Mouse (Mus musculus): ENCODE measurements around the gene Sgsm1. TPM values are rescaled to one million over a fixed set of nuclear protein-coding genes. Genes with fewer than 3 reads are reported as not detected.

The Sgsm1 gene
- polyA plus RNA-seq, 1 experiment from 2014 or later: 4.9 TPM

- Histone ChIP-seq H3K4me2 (no peak overlapping the region), H3K4me1 (replicated peaks; ENCODE audit: control insufficient read depth, insufficient read depth, low read length) (no peaks in the 10 kb centered on the region), H3K4me3 (ENCODE audit: low read depth, low read length) (no peak overlapping the region), H3K27ac (ENCODE audit: low read depth, low read length) (no peak overlapping the region), H3K36me3 (ENCODE audit: control insufficient read depth, insufficient read depth, low read length) (no peaks in the 10 kb centered on the region), H3K27me3 (replicated peaks; ENCODE audit: control insufficient read depth, insufficient read depth, low read length) (no peaks in the 10 kb centered on the region), H3K9ac (ENCODE audit: low read depth, low read length) (no peak overlapping the region), H3K9me3 (ENCODE audit: control insufficient read depth, low read length) (no peaks in the 10 kb centered on the region)
- WGBS: 82% methylated on average over 8 of the region's 8 CpGs
- ATAC-seq (replicated peaks; ENCODE audit: low FRiP score) (no peak), DNase-seq (ENCODE audit: low spot score) (no peak)
Measured at GRCm38 (mm10) chr5:113249263-113249930, 61.2 kb downstream of the Sgsm1 start.

- H3K9me3 ChIP-seq (ENCODE audit: control insufficient read depth, low read length): no peaks in the 10 kb centered on the region
- DNase-seq (ENCODE audit: low spot score): no peak
- H3K36me3 ChIP-seq (ENCODE audit: control insufficient read depth, insufficient read depth, low read length): no peaks in the 10 kb centered on the region
- no peak overlapping the region for H3K4me2 ChIP-seq
- H3K9ac ChIP-seq (ENCODE audit: low read depth, low read length): no peak overlapping the region
- H3K4me3 ChIP-seq (ENCODE audit: low read depth, low read length): no peak overlapping the region
- H3K27ac ChIP-seq (ENCODE audit: low read depth, low read length): no peak overlapping the region
- H3K4me1 ChIP-seq (replicated peaks; ENCODE audit: control insufficient read depth, insufficient read depth, low read length): peaks cover 7% of the 10 kb centered on the region; the same call in 1 of the 2 replicates
- H3K27me3 ChIP-seq (replicated peaks; ENCODE audit: control insufficient read depth, insufficient read depth, low read length): 0 out of 2 replicates have a peak, but pooled peaks cover 6% of the 10 kb centered on the region
- 73% methylated on average over 5 of the region's 5 CpGs for WGBS
- no peak for ATAC-seq (replicated peaks; ENCODE audit: low FRiP score)
Measured at GRCm38 (mm10) chr5:113230196-113230595, 80.4 kb downstream of the Sgsm1 start.

GRCm38 (mm10) chr5:113226632-113227102 is 83.9 kb downstream of the Sgsm1 start, which contains the start of gene Tmem211:
Gene Tmem211 (plus strand): TSS chr5:113226909.
- Histone ChIP-seq H3K4me1 (replicated peaks; ENCODE audit: control insufficient read depth, insufficient read depth, low read length) (peaks cover 7% of the 10 kb centered on the region; the same call in 1 of the 2 replicates), H3K27ac (ENCODE audit: low read depth, low read length) (peak within 1 kb of the TSS; percentile 38; the same call in 1 of the 2 replicates), H3K9me3 (ENCODE audit: control insufficient read depth, low read length) (no peaks in the 10 kb centered on the region), H3K9ac (ENCODE audit: low read depth, low read length) (no peak within 1 kb of the TSS), H3K4me3 (ENCODE audit: low read depth, low read length) (no peak within 1 kb of the TSS), H3K36me3 (ENCODE audit: control insufficient read depth, insufficient read depth, low read length) (no peaks in the 10 kb centered on the region), H3K4me2 (peak within 1 kb of the TSS; percentile 41), H3K27me3 (replicated peaks; ENCODE audit: control insufficient read depth, insufficient read depth, low read length) (0 out of 2 replicates have a peak, but pooled peaks cover 6% of the 10 kb centered on the region)
- ATAC-seq (replicated peaks; ENCODE audit: low FRiP score): peak; percentile 73
- DNase-seq (ENCODE audit: low spot score): peak; percentile 79
- WGBS: 1% methylated on average over 13 of the region's 13 CpGs

DNA sequence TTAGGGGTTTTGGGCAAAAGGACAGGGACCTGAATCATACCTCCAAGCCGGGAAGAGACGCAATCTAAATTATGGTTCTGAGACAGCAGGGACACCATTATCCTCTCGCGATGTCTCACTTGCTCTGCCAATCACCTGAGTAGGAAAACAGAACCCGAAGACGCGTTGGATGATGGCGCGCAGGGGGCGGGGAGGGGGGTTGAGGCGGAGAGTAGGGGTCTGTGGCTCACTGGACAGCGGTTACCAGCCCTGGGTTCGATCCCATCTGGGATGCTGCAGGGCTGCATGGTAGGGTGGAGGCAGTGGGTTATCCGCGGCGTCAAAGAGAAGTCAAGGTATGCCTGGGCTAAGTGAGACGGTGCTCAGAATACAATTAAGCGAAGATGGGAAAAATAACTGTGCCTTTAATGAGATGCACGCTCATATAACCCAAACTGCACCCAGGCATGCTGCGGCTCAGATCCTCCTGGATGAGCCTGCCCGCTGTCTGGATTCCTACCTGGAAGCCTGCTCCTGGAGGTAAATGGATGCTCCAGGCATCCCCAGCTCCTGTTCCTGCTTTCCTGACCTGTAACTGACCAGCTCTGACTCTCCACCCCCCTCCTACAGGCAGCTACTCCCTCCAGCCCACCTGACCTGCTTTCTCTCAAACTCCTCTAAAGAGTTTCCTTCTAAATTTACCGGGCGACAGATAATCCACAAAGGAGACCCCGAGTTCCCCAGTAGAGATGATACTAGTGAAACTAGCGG is 84.7 kb downstream of the Sgsm1 start:
- peaks cover 8% of the 10 kb centered on the region; the same call in 1 of the 2 replicates for H3K4me1 ChIP-seq (replicated peaks; ENCODE audit: control insufficient read depth, insufficient read depth, low read length)
- WGBS: 16% methylated on average over 25 of the region's 25 CpGs
- ATAC-seq (replicated peaks; ENCODE audit: low FRiP score) (no peak), DNase-seq (ENCODE audit: low spot score) (no peak)
- H3K36me3 ChIP-seq (ENCODE audit: control insufficient read depth, insufficient read depth, low read length): no peaks in the 10 kb centered on the region
- no peak overlapping the region for H3K4me3 ChIP-seq (ENCODE audit: low read depth, low read length)
- H3K9ac ChIP-seq (ENCODE audit: low read depth, low read length): no peak overlapping the region
- peak overlapping the region; percentile 41 for H3K4me2 ChIP-seq
- H3K9me3 ChIP-seq (ENCODE audit: control insufficient read depth, low read length): no peaks in the 10 kb centered on the region
- peaks cover 7% of the 10 kb centered on the region; the same call in 1 of the 2 replicates for H3K27me3 ChIP-seq (replicated peaks; ENCODE audit: control insufficient read depth, insufficient read depth, low read length)
- H3K27ac ChIP-seq (ENCODE audit: low read depth, low read length): no peak overlapping the region; the same call in 1 of the 2 replicates

- Histone ChIP-seq H3K9ac (ENCODE audit: low read depth, low read length) (no peak overlapping the region), H3K9me3 (ENCODE audit: control insufficient read depth, low read length) (no peaks in the 10 kb centered on the region), H3K36me3 (ENCODE audit: control insufficient read depth, insufficient read depth, low read length) (no peaks in the 10 kb centered on the region), H3K27ac (ENCODE audit: low read depth, low read length) (no peak overlapping the region), H3K27me3 (replicated peaks; ENCODE audit: control insufficient read depth, insufficient read depth, low read length) (peaks cover 12% of the 10 kb centered on the region), H3K4me1 (replicated peaks; ENCODE audit: control insufficient read depth, insufficient read depth, low read length) (peaks cover 12% of the 10 kb centered on the region), H3K4me2 (no peak overlapping the region), H3K4me3 (ENCODE audit: low read depth, low read length) (no peak overlapping the region)
- ATAC-seq (replicated peaks; ENCODE audit: low FRiP score) (no peak), DNase-seq (ENCODE audit: low spot score) (no peak)
- 18% methylated on average over 10 of the region's 10 CpGs for WGBS
Measured at GRCm38 (mm10) chr5:113225271-113225670, 85.3 kb downstream of the Sgsm1 start.

DNA sequence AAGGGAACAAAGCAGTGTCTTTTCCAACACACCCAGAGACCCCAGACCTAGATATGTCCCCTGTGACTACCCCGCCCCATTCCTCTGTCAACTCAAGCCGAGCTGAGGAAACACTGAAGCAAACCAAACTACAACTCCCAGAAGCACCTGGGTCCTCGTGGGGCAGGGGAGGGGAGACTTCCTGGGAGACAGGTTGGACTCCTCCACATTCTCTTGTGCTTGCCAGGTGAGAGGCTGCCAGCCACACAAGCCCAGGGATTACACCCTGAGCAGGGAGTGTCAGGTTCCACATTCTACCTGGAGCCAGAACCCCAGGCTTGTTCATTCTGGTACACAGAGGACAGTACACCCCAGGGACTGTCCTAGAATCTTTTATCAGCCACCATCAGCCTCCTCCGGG is 86.7 kb downstream of the Sgsm1 start:
- no peak overlapping the region for H3K4me2 ChIP-seq
- WGBS: 43% methylated on average over 4 of the region's 4 CpGs
- ATAC-seq (replicated peaks; ENCODE audit: low FRiP score): no peak
- no peaks in the 10 kb centered on the region for H3K36me3 ChIP-seq (ENCODE audit: control insufficient read depth, insufficient read depth, low read length)
- peaks cover 19% of the 10 kb centered on the region for H3K27me3 ChIP-seq (replicated peaks; ENCODE audit: control insufficient read depth, insufficient read depth, low read length)
- H3K27ac ChIP-seq (ENCODE audit: low read depth, low read length): no peak overlapping the region
- H3K9ac ChIP-seq (ENCODE audit: low read depth, low read length): no peak overlapping the region
- no peaks in the 10 kb centered on the region for H3K9me3 ChIP-seq (ENCODE audit: control insufficient read depth, low read length)
- peaks cover 19% of the 10 kb centered on the region for H3K4me1 ChIP-seq (replicated peaks; ENCODE audit: control insufficient read depth, insufficient read depth, low read length)
- no peak for DNase-seq (ENCODE audit: low spot score)
- no peak overlapping the region for H3K4me3 ChIP-seq (ENCODE audit: low read depth, low read length)

DNA sequence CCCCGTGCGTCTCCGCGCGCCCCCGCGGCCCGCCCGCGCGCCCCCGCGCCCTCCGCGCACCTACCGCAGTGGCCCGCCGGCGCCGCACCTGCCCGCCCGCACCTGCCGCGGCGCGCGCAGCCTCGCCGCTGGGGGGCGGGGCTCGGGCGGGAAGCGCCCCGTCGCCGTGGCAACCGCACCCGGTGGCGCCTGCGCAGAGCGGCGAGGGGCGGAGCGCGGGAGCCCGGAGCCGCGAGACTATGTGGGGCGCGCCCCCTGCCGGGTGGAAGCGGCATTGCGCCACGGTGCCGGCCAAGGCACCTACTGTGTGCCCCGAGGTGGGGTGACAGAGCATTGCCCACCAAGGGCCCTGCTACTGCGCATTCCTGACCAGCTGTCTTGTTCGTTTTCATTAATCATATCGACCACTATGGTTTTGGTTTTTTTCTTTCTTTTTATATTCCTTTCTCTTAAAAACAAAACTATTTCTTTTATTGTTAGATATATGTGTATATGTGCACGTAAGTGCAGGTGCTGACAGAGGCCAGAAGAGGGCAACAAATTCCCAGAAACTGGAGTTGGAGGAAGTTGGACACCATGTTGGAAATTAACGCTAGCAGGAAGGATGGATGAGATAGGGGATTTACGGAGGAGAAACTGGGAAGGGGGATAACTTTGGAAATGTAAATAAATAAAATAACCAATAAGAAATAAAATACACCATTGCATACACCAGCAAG is 89.3 kb downstream of the Sgsm1 start, which contains the start of gene 2900026A02Rik:
Gene 2900026A02Rik (minus strand): TSS at position 90 of the 719 bp plus-strand sequence.
- DNase-seq (ENCODE audit: low spot score) (peak; percentile 68), ATAC-seq (replicated peaks; ENCODE audit: low FRiP score) (peak; percentile 59)
- peak within 1 kb of the TSS; percentile 98 for H3K4me2 ChIP-seq
- WGBS: 8% methylated on average over 58 of the region's 62 CpGs
- no peaks in the 10 kb centered on the region for H3K36me3 ChIP-seq (ENCODE audit: control insufficient read depth, insufficient read depth, low read length)
- peak within 1 kb of the TSS; percentile 68 for H3K4me3 ChIP-seq (ENCODE audit: low read depth, low read length)
- H3K27me3 ChIP-seq (replicated peaks; ENCODE audit: control insufficient read depth, insufficient read depth, low read length): peaks cover 22% of the 10 kb centered on the region
- peak within 1 kb of the TSS; percentile 60 for H3K9ac ChIP-seq (ENCODE audit: low read depth, low read length)
- peak within 1 kb of the TSS; percentile 77 for H3K27ac ChIP-seq (ENCODE audit: low read depth, low read length)
- peaks cover 22% of the 10 kb centered on the region for H3K4me1 ChIP-seq (replicated peaks; ENCODE audit: control insufficient read depth, insufficient read depth, low read length)
- H3K9me3 ChIP-seq (ENCODE audit: control insufficient read depth, low read length): no peaks in the 10 kb centered on the region

GRCm38 (mm10) chr5:113220383-113221146 is 90.0 kb downstream of the Sgsm1 start:
- DNase-seq (ENCODE audit: low spot score): peak; percentile 61
- H3K4me2 ChIP-seq: peak overlapping the region; percentile 98
- H3K27ac ChIP-seq (ENCODE audit: low read depth, low read length): peak overlapping the region; percentile 77
- no peaks in the 10 kb centered on the region for H3K36me3 ChIP-seq (ENCODE audit: control insufficient read depth, insufficient read depth, low read length)
- peaks cover 16% of the 10 kb centered on the region for H3K27me3 ChIP-seq (replicated peaks; ENCODE audit: control insufficient read depth, insufficient read depth, low read length)
- 4% methylated on average over 64 of the region's 64 CpGs for WGBS
- peak overlapping the region; percentile 68 for H3K4me3 ChIP-seq (ENCODE audit: low read depth, low read length)
- peak overlapping the region; percentile 60 for H3K9ac ChIP-seq (ENCODE audit: low read depth, low read length)
- peaks cover 15% of the 10 kb centered on the region for H3K4me1 ChIP-seq (replicated peaks; ENCODE audit: control insufficient read depth, insufficient read depth, low read length)
- peak; percentile 50 for ATAC-seq (replicated peaks; ENCODE audit: low FRiP score)
- H3K9me3 ChIP-seq (ENCODE audit: control insufficient read depth, low read length): no peaks in the 10 kb centered on the region
